Mouse (Mus musculus) erythroblast, embryonic 14.5 days (primary cell): ENCODE results near the gene Luzp1.

Source experiments
- GATA1 ChIP-seq: IDR thresholded peaks from 2 replicates; pipeline ENCODE4 v1.6.1; 2012; ENCODE audit warnings: low read length, inconsistent platforms, mixed read lengths
- TAL1 ChIP-seq: IDR thresholded peaks from 3 replicates; pipeline ENCODE4 v1.6.1; 2012; ENCODE audit warnings: low read length, inconsistent platforms, mixed read lengths

GRCm38 (mm10) chr4:136547721-136548120, 78.2 kb downstream of the Luzp1 start:
- TF ChIP-seq GATA1 (no peak), TAL1 (no peak)
